Mouse (Mus musculus): ENCODE results near the gene Gm15517.
"Not testable (repeated sequence)": the region's sequence is repeated elsewhere in the genome, so short reads cannot be mapped to it uniquely, and the experiment has no call there.

Gm15517 gene

GRCm38 (mm10) chr7:44271309-44271708 lies 10.1 kb downstream of the Gm15517 start:
- DNase-seq, result peak in 1 of 2 experiments; percentile 18

GRCm38 (mm10) chr7:44272546-44272945 lies 11.3 kb downstream of the Gm15517 start:
- no peak for DNase-seq

GRCm38 (mm10) chr7:44273446-44273845 lies 12.2 kb downstream of the Gm15517 start:
- DNase-seq, result no peak

- no peak for DNase-seq
These were observed 12.8 kb downstream of the Gm15517 start for GRCm38 (mm10) chr7:44274096-44274495.

GRCm38 (mm10) chr7:44275546-44275945 lies 14.3 kb downstream of the Gm15517 start:
- DNase-seq, result no peak

GRCm38 (mm10) chr7:44276461-44277249 lies 15.4 kb downstream of the Gm15517 start:
- DNase-seq, result no peak

- peak; percentile 82 to 84 for DNase-seq
These were observed 16.0 kb downstream of the Gm15517 start for GRCm38 (mm10) chr7:44277250-44277622.

- no peak for DNase-seq
These were observed 19.7 kb downstream of the Gm15517 start for GRCm38 (mm10) chr7:44280959-44281358.

GRCm38 (mm10) chr7:44281586-44281985 lies 20.3 kb downstream of the Gm15517 start:
- DNase-seq, result no peak

GRCm38 (mm10) chr7:44287760-44288159 lies 26.5 kb downstream of the Gm15517 start:
- no peak for DNase-seq

- DNase-seq, result no peak
These were observed 29.7 kb downstream of the Gm15517 start for GRCm38 (mm10) chr7:44290986-44291385.

- no peak for DNase-seq
These were observed 30.2 kb downstream of the Gm15517 start for GRCm38 (mm10) chr7:44291418-44291817.

- DNase-seq, result not testable (repeated sequence)
These were observed 36.3 kb downstream of the Gm15517 start for GRCm38 (mm10) chr7:44297501-44297900.

- DNase-seq, result no peak
These were observed 42.4 kb downstream of the Gm15517 start for GRCm38 (mm10) chr7:44303346-44304340.

GRCm38 (mm10) chr7:44304463-44304774 lies 43.2 kb downstream of the Gm15517 start:
- no peak for DNase-seq

GRCm38 (mm10) chr7:44304775-44305641 lies 43.8 kb downstream of the Gm15517 start:
- DNase-seq, result peak; percentile 94 to 98

GRCm38 (mm10) chr7:44305686-44306085 lies 44.4 kb downstream of the Gm15517 start:
- DNase-seq, result no peak

GRCm38 (mm10) chr7:44306516-44307240 lies 45.4 kb downstream of the Gm15517 start, which contains the start of gene Clec11a:
Gene Clec11a, minus strand, starts transcription at chr7:44306902.
- DNase-seq, result no peak

- DNase-seq, result no peak
These were observed 46.2 kb downstream of the Gm15517 start for GRCm38 (mm10) chr7:44307261-44308020.

- no peak for DNase-seq
These were observed 48.4 kb downstream of the Gm15517 start, which contains the start of gene Shank1 for GRCm38 (mm10) chr7:44309475-44310284. Gene Shank1, plus strand, starts transcription at chr7:44310253.

Data from B cell, adult 2 months (primary cell).